Mouse (Mus musculus) retina, embryonic 14.5 days (tissue): ENCODE data around the gene Gas2l3.
A peak's percentile ranks its signal among the peaks of the same experiment; 100 is the strongest.

ENCODE experiments used
- DNase-seq: peaks from one replicate; pipeline ENCODE4 v3.0.0-alpha.2; 2015; ENCODE audit warnings: low spot score

Gas2l3 gene

GRCm38 (mm10) chr10:89395321-89395720 is 48.4 kb downstream of the Gas2l3 start:
- no peak for DNase-seq

- DNase-seq, result peak; percentile 53
Observed at GRCm38 (mm10) chr10:89392687-89393086, 51.1 kb downstream of the Gas2l3 start.

GRCm38 (mm10) chr10:89391571-89392163 is 52.1 kb downstream of the Gas2l3 start:
- DNase-seq, result peak; percentile 69

GRCm38 (mm10) chr10:89386461-89386860 is 57.3 kb downstream of the Gas2l3 start:
- DNase-seq, result no peak

- DNase-seq, result peak; percentile 90
Observed at GRCm38 (mm10) chr10:89383462-89383861, 60.3 kb downstream of the Gas2l3 start.

- no peak for DNase-seq
Observed at GRCm38 (mm10) chr10:89377750-89378149, 66.0 kb downstream of the Gas2l3 start.

GRCm38 (mm10) chr10:89370051-89370450 is 73.7 kb downstream of the Gas2l3 start:
- no peak for DNase-seq

GRCm38 (mm10) chr10:89358933-89359332 is 84.8 kb downstream of the Gas2l3 start:
- DNase-seq, result no peak
